Mouse (Mus musculus) yolk sac, embryonic 10.5 days (tissue): Measurements from ENCODE around the gene Lig1.
"Not testable (repeated sequence)": the region's sequence is repeated elsewhere in the genome, so short reads cannot be mapped to it uniquely, and the experiment has no call there.

Source experiments
- DNase-seq: peaks from one replicate; pipeline ENCODE4 v3.0.0-alpha.2; 2017; ENCODE audit warnings: low spot score

Gene Lig1

GRCm38 (mm10) chr7:13277081-13277480, at the start of gene Lig1:
Lig1 (plus strand) TSS chr7:13277283.
- no peak for DNase-seq

- no peak for DNase-seq
Observed at GRCm38 (mm10) chr7:13260746-13261700, 16.1 kb upstream of the Lig1 start.

- no peak for DNase-seq
Observed at GRCm38 (mm10) chr7:13263851-13264250, 13.2 kb upstream of the Lig1 start.

GRCm38 (mm10) chr7:13264396-13264795, 12.7 kb upstream of the Lig1 start:
- DNase-seq = no peak

GRCm38 (mm10) chr7:13268749-13269260, 8.3 kb upstream of the Lig1 start:
- no peak for DNase-seq

- DNase-seq = no peak
Observed at GRCm38 (mm10) chr7:13269394-13269793, 7.7 kb upstream of the Lig1 start.

GRCm38 (mm10) chr7:13271704-13272103, 5.4 kb upstream of the Lig1 start:
- DNase-seq = no peak

- no peak for DNase-seq
Observed at GRCm38 (mm10) chr7:13277833-13278232, 750 bp downstream of the Lig1 start.

GRCm38 (mm10) chr7:13278308-13278891, 1.3 kb downstream of the Lig1 start, which contains the start of gene Zswim9:
Zswim9 (minus strand) TSS chr7:13278721.
- DNase-seq = peak; percentile 95

GRCm38 (mm10) chr7:13278957-13279356, 1.9 kb downstream of the Lig1 start:
- not testable (repeated sequence) for DNase-seq

- no peak for DNase-seq
Observed at GRCm38 (mm10) chr7:13288621-13289020, 11.5 kb downstream of the Lig1 start.

GRCm38 (mm10) chr7:13290041-13290675, 13.1 kb downstream of the Lig1 start:
- DNase-seq = no peak

GRCm38 (mm10) chr7:13291370-13291769, 14.3 kb downstream of the Lig1 start:
- no peak for DNase-seq

GRCm38 (mm10) chr7:13293878-13294855, 17.1 kb downstream of the Lig1 start:
- no peak for DNase-seq

- DNase-seq = no peak
Observed at GRCm38 (mm10) chr7:13295256-13295655, 18.2 kb downstream of the Lig1 start.

GRCm38 (mm10) chr7:13297636-13298035, 20.6 kb downstream of the Lig1 start:
- DNase-seq = no peak

GRCm38 (mm10) chr7:13298821-13299220, 21.7 kb downstream of the Lig1 start:
- DNase-seq = no peak

GRCm38 (mm10) chr7:13301643-13302042, 24.6 kb downstream of the Lig1 start:
- no peak for DNase-seq

GRCm38 (mm10) chr7:13302780-13303179, 25.7 kb downstream of the Lig1 start:
- no peak for DNase-seq

GRCm38 (mm10) chr7:13303372-13303771, 26.3 kb downstream of the Lig1 start:
- DNase-seq = no peak

GRCm38 (mm10) chr7:13309407-13309806, 32.3 kb downstream of the Lig1 start:
- DNase-seq = no peak
